Mouse (Mus musculus): Measurements from ENCODE around the gene Iqgap3.
A peak's percentile ranks its signal among the peaks of the same experiment; 100 is the strongest.

Iqgap3 gene

DNA sequence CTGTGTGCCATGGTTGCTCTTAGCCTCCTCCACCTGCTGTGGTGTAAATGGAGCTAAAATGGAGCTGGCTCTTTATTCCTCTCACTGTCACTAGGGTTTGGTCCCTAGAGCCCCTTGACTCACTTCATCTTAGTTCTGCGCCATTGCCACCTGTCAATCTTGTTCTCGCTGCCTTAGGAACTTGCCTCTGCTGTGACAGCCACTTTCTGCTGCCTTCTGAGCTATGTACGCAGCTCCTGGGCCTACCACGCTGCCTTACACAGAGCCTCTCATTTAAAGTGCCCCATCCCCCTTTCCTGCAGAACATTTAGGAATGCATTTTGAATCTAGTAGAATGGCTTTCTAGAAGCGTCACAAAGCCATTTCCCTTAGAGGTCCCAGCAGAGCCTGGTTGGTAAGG is 12.4 kb downstream of the Iqgap3 start:
- DNase-seq (ENCODE audit: low spot score in 2 of 2): no peak

DNA sequence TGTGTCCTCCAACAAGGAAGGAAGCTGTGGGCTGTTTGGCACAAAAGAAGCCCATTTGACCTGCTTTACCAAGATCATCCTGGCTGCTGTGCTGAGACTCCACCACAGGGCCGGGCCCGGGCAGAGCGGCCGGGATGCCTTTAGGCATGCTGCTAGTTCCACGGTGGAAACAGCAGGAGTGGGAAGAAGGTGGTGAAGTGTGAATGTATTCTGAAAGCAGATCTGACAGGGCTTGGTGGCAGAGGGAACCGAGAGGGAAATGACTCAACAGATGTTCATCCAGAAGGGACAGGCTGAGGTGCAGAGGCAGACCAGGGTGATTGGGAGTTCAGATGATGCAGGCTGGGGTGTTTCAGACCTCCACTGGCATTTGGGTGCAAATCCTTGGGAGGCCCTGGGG is 15.9 kb downstream of the Iqgap3 start:
- DNase-seq (ENCODE audit: low spot score in 2 of 2): peak in 1 of 2 experiments; percentile 15

DNA sequence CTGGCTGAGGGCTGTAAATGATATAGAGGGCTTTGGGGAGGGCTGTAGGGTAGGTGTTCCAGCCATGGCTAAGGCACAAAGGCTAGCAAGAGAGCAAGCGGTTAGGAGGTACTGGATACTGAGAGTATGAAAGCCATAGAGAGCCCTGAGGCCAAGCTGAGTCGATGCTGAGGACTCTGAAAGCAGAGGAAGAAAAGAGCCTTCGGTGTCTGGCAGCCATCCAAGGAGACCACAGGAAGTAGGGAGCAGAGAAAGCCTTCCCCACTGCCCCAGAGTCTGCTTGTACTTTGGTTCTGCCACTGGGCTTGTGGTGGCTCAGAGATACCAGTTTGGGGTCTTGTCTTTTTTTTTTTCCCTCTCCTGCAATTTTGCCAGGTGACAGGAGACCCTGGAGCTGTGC is 18.5 kb downstream of the Iqgap3 start:
- DNase-seq (ENCODE audit: low spot score in 2 of 2): no peak

DNA sequence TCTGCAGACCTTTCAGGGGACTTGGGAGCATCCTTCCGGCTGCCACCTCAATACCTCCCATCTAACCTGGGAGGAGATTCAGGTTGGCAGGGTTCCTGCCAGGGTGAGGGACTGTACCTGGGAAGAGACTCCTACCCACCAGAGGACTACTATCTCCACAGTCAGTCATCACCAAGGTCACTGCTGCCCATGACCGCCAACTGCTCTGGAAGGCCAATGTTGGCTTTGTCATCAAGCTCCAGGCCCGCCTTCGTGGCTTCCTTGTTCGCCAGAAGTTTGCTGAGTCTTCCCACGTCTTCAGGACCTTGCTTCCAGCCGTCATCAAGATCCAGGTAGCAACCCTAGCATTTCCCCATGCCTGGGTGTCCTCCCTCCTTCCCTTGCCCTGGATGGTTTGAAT is 20.0 kb downstream of the Iqgap3 start:
- no peak for DNase-seq (ENCODE audit: low spot score in 2 of 2)

DNA sequence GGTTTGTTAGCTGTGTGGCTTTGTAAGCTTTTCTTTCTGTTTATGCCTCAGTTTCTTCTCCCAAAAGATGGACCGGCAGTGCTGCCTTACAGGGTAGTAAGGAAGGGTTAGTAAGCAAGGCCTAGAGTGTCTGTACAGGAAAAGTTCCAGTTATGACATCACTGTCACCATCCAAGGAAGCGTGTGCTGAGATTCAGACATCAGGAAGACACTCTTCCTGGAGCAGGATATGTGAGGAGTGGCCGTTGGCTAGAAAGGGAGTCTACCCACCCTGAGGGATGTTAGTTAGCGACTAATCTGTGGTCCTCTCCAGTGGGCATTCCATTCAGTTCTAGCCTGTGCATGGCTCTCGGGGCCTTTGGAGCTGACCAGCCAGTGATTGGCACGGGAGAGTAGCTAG is 20.4 kb downstream of the Iqgap3 start:
- DNase-seq (ENCODE audit: low spot score in 2 of 2): no peak

DNA sequence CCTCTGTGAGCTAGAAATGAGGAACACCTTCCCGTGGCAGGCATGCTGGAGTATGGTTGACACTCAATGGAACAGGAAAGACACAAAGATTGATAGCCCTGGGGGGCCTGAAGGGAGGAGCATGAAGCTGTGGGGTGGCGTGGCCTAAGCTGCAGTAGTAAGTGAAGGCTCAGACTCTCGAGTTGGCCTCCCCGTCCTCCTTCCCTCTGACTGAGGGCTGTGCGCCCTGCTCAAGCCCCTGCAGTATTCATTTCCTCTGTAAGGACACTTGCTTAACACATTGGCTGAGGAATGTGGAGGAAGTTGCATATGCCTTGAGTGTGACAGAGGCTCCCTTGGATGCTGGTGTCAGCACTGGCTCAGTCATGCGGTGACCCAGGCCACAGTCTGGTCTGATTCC is 20.8 kb downstream of the Iqgap3 start:
- DNase-seq (ENCODE audit: low spot score in 2 of 2): no peak

DNA sequence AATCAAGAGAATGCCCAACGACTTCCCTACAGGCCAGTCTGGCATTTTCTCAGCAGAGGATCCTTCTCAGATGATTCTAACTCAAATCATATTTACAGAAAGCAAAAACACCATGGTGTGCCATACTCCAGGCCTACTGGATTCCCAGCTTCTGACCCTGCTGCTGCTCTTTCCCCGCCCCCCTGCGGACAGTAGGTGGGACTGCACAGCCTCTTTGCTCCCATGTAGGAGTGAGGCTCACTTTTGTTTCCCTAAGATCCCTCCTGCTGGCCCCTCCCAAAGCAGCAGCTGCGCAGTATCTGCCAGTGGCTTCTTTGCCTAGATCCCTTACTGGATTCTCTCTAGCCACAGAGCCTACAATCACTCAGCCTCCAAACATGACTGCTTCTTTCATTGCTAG is 24.4 kb downstream of the Iqgap3 start:
- no peak for DNase-seq (ENCODE audit: low spot score in 2 of 2)

DNA sequence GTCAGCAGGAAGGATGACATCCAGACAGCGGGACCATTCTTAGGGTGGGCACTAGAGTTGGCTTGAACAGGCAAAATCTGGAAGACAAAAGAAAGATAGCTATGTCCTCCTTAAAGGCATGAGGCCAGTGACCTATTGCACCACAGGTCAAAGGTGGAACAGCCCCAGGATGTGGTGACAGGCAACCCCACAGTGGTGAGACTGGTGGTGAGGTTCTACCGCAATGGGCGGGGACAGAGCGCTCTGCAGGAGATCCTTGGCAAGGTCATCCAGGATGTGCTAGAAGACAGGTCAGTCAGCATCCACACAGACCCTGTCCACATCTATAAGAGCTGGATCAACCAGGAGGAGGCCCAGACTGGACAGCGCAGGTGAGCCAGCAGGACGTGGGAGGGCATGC is 27.4 kb downstream of the Iqgap3 start:
- no peak for DNase-seq (ENCODE audit: low spot score in 2 of 2)

DNA sequence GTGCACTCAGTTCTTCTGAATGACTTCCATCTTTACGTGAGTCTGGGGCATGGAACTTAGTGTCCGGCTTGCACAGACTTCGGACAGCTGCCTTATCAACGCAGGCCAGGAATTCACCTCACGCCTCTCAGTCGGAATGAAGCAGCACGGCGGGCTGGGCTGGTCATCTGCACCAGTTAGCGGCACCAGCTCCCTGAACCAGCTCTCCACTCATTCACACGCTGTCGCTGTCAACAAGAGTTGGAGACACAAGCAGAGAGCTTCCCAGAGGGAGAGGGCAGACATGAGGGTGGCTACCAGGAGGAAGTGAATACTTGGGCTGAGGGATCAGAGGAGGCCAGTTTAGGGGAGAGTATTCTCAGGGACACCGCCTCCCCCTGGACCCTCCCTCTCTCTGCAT is 32.6 kb downstream of the Iqgap3 start:
- DNase-seq (ENCODE audit: low spot score in 2 of 2): no peak

DNA sequence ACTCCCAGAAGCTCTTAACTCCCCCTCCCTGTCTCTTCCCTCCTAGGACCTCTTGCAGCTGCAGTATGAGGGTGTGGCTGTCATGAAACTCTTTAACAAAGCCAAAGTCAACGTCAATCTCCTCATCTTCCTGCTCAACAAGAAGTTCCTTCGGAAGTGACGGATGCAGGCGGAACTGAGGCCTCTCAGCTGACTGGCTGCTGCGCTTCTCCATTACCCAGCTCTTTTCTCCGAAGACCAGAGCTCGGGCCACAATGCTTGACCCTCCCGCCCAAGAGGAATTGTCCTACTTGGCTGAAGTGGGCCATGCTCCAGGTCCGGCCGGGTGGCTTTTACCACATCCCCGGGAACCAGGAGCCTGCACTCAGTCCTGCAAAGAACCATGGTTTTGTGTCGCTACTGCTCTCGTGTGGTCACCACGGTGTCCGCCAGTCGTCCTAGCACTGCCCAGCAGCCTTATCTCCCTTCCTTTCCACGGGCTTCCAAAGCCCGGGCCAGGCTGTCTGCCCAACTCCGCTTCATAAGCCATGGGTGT is 38.4 kb downstream of the Iqgap3 start:
- DNase-seq (ENCODE audit: low spot score in 2 of 2): no peak

DNA sequence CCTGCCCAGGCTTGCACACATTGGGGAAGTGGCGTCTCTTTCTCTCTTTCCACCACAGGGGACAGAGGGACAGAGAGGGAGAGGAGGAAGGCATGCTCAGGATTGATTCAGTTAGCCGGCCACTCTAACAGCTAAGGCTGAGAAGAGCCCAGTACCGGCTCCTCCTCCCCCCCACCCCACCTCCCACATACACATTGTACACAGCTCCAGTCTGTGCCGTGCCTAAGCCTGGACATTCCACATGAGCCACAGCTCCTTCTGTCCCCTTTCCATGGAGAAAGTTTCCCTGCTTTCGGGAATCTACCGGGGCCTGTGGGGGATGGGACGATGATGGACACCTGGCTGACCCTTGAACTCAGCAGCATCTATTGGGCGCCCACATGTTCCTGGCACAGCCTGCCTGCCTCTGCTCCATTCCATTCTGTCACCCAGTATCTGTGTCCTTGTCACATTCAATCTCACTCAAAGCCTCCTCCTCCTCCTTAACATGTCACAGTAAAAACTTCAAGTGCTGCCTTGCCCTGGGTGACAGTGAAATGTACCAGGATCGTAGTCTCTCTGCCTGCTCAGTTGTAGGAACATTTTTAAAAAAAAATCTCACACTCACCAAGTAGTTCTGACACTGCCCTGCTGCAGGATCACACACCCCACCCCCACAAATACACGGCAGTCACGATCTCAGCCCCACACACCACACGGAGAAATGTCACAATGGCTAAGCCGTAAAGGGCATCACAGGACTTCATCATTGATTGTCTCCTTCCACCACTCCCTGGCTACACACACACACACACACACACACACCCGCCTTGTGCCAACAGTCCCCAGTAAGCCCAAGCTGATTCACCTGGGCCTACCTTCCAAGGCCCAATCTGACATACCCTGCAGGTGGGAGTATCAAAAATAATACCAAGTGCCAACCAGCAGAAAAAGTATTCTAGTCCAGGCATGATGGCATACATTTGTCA is 39.7 kb downstream of the Iqgap3 start:
- DNase-seq (ENCODE audit: low spot score in 2 of 2): no peak

DNA sequence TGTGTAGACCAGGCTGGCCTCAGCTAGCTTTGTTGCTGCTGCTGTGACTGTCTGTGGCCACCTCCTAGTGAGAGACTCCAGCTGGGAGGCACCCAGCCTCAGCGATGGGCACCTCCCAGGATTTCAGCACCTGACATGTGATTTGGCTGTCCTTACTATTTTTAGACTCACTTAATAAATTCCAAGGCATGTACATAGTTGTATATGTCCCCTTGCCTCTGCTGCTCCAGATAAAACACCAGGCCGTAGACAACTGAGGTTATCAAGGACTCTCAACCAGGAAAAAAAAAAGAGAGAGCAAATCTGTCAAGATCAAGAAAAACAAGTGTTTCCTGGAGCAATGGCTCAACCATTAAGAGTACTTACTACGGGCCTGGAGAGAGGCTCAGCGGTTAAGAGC is 43.4 kb downstream of the Iqgap3 start:
- no peak for DNase-seq (ENCODE audit: low spot score in 2 of 2)

DNA sequence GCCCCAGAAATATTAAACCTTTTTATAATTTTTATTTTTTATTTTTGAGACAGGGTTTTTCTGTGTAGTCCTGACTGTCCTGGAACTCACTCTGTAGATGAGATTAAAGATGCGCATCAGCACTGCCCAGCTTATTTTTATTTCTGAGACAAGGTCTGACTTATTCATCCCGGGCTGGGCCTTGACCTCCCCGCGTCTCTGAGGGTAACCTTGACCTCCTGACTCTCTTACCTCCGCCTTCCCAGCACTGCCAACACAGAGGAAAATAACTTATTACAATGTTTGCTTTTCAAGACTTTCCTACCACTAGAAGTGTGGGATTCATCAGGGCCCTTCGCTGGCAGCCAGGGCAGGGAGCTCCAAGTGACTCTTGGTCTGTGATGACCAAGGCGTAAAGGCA is 44.4 kb downstream of the Iqgap3 start:
- no peak for DNase-seq (ENCODE audit: low spot score in 2 of 2)

DNA sequence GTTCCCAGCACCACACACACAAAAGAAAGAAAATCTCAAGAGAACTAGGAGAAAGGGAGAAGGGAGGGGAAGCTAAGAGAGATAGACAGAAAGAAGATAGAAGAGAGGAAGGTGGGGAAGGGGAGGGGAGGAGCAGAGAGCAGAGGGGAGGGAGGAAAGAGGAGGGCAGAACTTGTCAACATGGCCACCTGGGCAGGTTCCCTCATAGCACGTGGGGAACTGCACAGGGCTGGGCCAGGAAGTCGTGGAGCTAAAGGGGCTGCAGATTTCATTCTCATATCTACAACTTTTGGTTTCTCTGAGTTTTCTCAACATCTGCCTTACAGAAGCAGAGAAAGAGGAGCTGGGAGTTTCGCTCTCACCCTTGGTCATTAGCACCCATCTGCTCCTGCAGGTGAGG is 45.9 kb downstream of the Iqgap3 start:
- no peak for DNase-seq (ENCODE audit: low spot score in 2 of 2)

DNA sequence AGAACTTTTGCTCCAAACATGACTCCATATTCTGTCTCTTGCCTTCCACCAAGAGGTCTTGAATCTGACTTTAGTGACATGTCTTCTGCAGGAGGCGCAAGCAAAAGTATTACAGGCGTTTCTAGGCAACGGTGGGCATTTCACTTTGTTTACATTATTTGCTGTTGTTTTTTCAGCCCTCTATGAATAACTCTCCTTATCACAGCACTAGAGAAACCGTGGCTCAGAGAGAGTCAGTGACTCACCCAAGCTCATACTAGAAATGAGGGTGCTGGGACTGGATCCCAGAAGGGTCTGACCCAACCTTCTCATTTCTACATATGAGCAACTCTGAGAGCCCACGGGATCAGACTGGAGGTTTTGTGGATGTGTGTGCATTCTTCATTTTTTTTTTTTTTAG is 46.3 kb downstream of the Iqgap3 start:
- DNase-seq (ENCODE audit: low spot score in 2 of 2): no peak

DNA sequence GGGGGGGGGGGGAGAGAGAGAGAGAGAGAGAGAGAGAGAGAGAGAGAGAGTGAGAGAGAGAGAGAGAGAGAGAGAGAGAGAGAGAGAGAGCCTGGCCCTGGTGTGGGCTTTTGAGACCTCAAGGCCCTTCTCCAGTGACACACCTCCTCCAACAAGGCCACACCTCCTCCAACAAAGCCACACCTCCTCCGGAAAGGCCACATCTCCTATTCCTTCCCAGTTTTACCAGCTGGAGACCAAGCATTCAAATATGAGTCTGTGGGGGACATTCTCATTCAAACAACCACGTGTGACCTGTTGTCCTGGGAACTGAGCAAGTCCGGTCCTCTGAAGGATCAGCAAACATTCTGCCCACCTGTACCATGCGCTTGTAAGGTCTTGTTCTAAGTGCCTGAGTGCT is 47.2 kb downstream of the Iqgap3 start:
- no peak for DNase-seq (ENCODE audit: low spot score in 2 of 2)

DNA sequence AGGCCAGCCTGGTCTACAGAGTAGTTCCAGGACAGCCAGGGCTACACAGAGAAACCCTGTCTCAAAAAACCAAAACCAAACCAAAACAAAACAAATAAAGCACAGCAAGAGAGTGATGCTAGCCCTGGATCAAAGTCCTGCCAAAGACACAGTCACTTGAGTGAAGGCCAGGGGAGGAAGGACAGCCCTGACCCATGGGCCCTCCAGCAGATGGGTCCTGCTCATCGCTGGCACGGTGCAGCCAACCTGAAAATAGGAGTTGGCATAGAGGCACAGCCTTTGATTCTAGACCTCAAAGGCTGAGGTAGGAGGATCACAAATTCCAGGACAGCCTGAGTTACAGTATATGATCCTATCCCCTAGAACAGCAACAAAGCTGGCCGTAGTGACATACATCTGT is 49.3 kb downstream of the Iqgap3 start:
- DNase-seq (ENCODE audit: low spot score in 2 of 2): no peak

DNA sequence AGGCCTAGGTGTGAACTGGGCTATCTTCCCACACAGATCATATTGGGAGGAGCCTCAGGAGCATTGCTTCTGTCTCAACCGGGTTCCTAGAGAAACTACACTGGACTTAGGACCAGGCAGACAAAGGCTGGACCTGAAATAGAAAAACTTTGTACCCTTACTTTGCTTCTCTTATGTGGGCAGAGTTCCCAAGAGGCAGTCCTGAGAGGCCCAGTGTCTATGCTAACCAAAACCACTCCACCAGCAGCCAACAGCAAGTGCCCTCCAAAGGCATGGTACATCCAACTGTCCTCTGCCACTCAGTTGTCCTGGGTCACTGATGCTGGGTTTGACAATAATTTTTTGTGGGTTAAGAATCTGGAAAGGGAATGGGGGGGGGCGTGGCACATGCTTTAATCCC is 50.7 kb downstream of the Iqgap3 start:
- no peak for DNase-seq (ENCODE audit: low spot score in 2 of 2)

DNA sequence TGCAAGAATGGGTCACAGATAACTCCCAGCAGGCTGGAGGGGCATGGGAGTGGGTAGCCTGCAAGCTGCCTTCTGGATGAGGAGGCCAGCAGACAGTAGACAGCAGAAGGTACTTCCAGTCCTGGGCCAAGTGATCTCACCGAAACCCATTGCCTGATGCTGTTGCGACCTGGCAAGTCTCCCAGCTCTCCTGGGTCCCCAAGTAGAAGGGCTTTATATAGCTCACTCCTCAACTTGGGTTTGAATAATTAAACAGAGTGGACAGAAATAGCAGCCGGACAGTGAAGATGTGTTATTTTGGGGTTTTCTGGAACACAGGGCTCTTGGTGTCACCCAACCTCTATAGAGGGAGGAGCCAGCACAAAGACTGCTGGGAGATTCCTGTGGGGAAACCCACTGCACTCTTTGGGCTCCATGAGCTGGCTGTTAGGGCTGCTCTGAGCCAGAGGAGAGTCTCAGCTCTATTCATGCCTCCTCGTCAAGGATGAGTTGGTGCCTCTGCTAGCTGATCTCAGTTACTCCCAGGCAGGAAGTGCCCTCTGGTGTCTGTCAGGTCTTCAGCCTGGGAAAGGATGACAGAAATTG is 51.5 kb downstream of the Iqgap3 start:
- no peak for DNase-seq (ENCODE audit: low spot score in 2 of 2)

DNA sequence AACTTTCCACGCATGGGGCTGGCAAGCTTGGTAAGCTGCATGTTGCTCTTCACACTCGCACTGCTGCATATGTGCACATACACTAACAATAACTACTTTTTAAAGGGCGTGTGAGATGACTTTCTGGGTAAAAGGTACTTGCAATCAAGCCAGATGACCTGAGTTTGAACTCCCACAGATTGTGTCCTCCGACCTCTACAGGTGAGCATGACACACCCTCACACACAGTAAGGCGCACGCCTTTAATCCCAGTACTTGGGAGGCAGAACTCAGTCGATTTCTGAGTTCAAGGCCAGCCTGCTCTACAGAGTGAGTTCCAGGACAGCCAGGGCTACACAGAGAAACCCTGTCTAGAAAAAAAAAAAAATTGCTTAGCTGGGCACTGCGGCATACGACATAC is 54.6 kb downstream of the Iqgap3 start:
- no peak for DNase-seq (ENCODE audit: low spot score in 2 of 2)

DNA sequence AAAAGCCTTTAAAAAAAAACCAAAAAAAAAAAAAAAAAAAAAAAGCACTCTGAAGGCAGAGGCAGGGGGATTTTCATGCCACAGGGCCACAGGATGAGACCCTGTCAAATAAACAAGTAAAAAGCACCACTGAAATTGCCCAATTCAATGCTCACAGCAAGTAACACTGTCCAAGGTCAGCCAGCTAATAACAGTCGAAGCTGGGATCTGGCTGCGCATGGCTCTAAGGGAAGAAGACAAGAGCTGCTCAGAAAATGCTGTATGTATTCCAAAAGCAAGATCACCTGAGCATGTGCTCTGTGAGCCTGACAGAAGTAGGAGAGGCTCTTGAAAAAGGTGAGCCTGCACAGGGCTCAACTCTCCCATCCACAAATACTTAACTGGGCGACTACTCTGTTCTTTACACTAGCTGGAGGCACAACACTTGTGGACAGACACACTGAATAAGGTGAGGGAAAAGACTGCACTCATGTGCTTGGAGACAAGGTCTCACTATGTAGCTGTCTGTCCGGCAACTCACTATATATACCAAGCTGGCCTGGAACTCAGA is 55.2 kb downstream of the Iqgap3 start:
- no peak for DNase-seq (ENCODE audit: low spot score in 2 of 2)

DNA sequence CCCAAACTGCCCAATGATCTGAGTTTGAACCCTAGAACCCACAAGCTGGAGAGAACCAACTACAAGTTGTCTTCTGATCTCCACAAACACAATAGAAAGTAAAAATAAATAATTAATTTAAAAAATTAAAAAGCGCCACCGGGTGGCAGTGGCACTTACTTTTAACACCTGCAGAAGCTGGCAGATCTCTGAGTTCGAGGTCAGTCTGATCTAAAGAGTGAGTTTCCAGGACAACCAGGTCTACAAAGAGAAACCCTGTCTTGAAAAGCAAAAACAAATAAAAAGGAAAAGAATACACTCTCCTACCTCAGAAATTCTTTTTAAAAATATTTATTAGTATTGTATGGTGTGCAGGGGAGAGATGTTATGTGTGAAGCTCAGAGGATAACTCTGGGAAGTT is 56.0 kb downstream of the Iqgap3 start:
- DNase-seq (ENCODE audit: low spot score in 2 of 2): no peak

Measured in right cerebral cortex, adult 2 months (tissue).